Mouse (Mus musculus) ES-Bruce4 (cell line): Measurements from ENCODE around the gene Morc3. TPM values are rescaled to one million over a fixed set of nuclear protein-coding genes. Genes with fewer than 3 reads are reported as not detected.

Experiments
- H3K27ac ChIP-seq: 2 replicates; pipeline ENCODE4 v1.5.1; 2012; ENCODE audit warnings: low read length, inconsistent platforms; ENCODE audit not compliant: insufficient read depth
- H3K27me3 ChIP-seq: 2 replicates; pipeline ENCODE4 v1.6.1; 2012; ENCODE audit warnings: mild to moderate bottlenecking, low read length, inconsistent platforms; ENCODE audit not compliant: control insufficient read depth, poor library complexity, insufficient read depth, severe bottlenecking
- H3K36me3 ChIP-seq: 2 replicates; pipeline ENCODE4 v1.6.1; 2012; ENCODE audit warnings: inconsistent platforms, mild to moderate bottlenecking, low read length, moderate library complexity; ENCODE audit not compliant: control insufficient read depth, poor library complexity, insufficient read depth, severe bottlenecking
- H3K4me1 ChIP-seq: one replicate; pipeline ENCODE4 v1.8.1; 2011; ENCODE audit warnings: low read length; ENCODE audit not compliant: control insufficient read depth, insufficient read depth
- H3K4me3 ChIP-seq: 2 replicates; pipeline ENCODE4 v1.5.1; 2011; ENCODE audit warnings: low read depth, mild to moderate bottlenecking, low read length
- H3K9ac ChIP-seq: 2 replicates; pipeline ENCODE4 v1.6.1; 2012; ENCODE audit warnings: low read depth, mild to moderate bottlenecking, inconsistent platforms; ENCODE audit not compliant: poor library complexity, severe bottlenecking
- H3K9me3 ChIP-seq: replicated peaks from 2 replicates; pipeline ENCODE4 v1.6.1; 2012; ENCODE audit warnings: mild to moderate bottlenecking, low read length, inconsistent platforms; ENCODE audit not compliant: control insufficient read depth, poor library complexity, insufficient read depth, severe bottlenecking
- CTCF ChIP-seq: IDR thresholded peaks from one replicate; pipeline ENCODE4 v1.8.1; 2011; ENCODE audit warnings: low read depth, low read length
- EP300 ChIP-seq: IDR thresholded peaks from 2 replicates; pipeline ENCODE4 v1.6.1; 2011; ENCODE audit warnings: low read depth, low read length; ENCODE audit not compliant: insufficient read depth
- POLR2A ChIP-seq: IDR thresholded peaks from one replicate; pipeline ENCODE4 v1.8.1; 2011; ENCODE audit warnings: low read length; ENCODE audit not compliant: insufficient read depth
- polyA plus RNA-seq: library from polyadenylated mRNA; stranded (reverse); fragments of >200 nt; gene quantifications from 2 replicates; pipeline ENCODE4 v1.2.4, GENCODE M21; 2011; ENCODE audit warnings: low read depth; ENCODE audit not compliant: missing spikeins, insufficient read depth, insufficient read length

The Morc3 gene
- polyA plus RNA-seq, 1 experiment: 152 TPM

DNA sequence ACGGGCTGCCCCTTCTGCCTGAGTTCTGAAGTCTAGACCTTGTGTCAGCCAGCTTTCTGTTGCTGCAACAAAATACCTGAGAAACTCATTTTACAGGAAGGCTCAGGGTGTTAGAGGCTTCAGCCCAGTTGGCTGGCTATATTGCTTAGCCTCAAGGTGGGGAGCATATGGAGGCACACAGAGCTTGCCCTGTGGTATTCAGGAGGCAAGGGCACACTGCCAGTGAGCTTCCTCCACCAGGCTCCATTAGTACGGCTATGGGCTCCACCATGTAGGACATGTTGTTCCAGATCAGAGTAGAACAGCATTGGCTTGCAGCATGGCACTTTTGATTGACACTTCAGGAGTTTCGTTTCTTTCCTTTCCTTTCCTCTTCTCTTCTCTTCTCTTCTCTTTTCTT lies 32.9 kb upstream of the Morc3 start:
- H3K36me3 ChIP-seq: no peaks in the 10 kb centered on the region
- no peak overlapping the region for H3K27ac ChIP-seq
- no peak overlapping the region for H3K9ac ChIP-seq
- TF ChIP-seq POLR2A (no peak), EP300 (no peak), CTCF (no peak)
- H3K4me3 ChIP-seq: no peak overlapping the region
- H3K27me3 ChIP-seq: no peaks in the 10 kb centered on the region
- no peaks in the 10 kb centered on the region for H3K9me3 ChIP-seq
- no peaks in the 10 kb centered on the region for H3K4me1 ChIP-seq

GRCm38 (mm10) chr16:93799936-93800335 lies 32.0 kb upstream of the Morc3 start:
- H3K36me3 ChIP-seq: no peaks in the 10 kb centered on the region
- no peak overlapping the region for H3K4me3 ChIP-seq
- no peak overlapping the region for H3K27ac ChIP-seq
- H3K4me1 ChIP-seq: no peaks in the 10 kb centered on the region
- H3K9me3 ChIP-seq: no peaks in the 10 kb centered on the region
- H3K27me3 ChIP-seq: no peaks in the 10 kb centered on the region
- TF ChIP-seq EP300: no peak
- TF ChIP-seq POLR2A: no peak
- no peak for TF ChIP-seq CTCF
- no peak overlapping the region for H3K9ac ChIP-seq

DNA sequence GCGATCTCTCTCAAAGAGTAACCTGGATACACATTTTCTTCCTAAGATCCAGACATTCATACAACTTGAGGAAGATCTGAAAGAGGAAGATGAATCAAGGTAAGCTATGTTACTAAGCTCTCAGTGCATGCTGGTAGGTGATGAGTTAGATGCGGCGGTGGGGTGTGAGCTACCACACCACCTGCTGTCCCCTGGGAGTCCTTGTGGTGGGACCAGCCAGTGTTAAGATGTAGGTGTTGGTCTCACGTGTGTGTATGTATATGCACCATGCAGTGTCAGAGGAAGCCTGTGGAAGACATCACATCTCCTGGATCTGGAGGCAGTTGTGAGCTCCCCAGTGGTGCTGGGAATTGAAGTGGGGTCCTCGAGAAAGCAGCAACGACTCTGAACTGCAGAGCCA lies 24.8 kb upstream of the Morc3 start:
- Histone ChIP-seq H3K9ac (no peak overlapping the region), H3K27ac (no peak overlapping the region), H3K27me3 (no peaks in the 10 kb centered on the region), H3K9me3 (no peaks in the 10 kb centered on the region), H3K4me3 (no peak overlapping the region), H3K4me1 (peaks cover 5% of the 10 kb centered on the region), H3K36me3 (no peaks in the 10 kb centered on the region)
- TF ChIP-seq EP300 (no peak), CTCF (no peak), POLR2A (no peak)

DNA sequence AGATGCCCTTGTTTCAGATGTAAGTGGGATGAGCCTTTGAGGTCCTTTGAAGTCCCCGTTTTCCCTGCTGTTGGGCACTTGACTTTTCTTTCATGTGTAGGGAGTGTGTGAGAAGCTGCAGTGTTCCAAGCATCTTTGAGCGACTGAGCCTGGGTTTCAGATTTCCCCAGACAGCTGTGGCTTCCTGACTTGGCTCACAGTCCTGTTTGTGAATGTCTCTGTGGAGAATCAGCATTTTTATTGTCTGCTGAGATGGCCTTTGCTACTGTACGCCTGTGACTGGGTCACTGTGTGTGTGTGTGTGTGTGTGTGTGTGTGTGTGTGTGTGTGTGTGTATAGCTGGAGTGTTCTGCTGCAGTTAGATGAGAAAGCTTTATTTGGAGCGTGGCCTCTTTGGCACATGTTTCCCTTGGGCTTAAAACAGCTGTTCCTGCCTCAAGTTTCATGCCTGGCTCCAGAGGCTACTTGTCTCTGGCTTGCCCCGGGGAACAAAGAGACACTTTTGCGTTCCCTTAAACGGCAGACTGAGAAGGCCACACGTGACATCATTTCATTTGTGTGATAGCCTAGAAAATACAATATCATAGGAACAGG lies 23.9 kb upstream of the Morc3 start:
- no peaks in the 10 kb centered on the region for H3K27me3 ChIP-seq
- no peak overlapping the region for H3K4me3 ChIP-seq
- no peaks in the 10 kb centered on the region for H3K9me3 ChIP-seq
- H3K36me3 ChIP-seq: no peaks in the 10 kb centered on the region
- peak overlapping the region; percentile 30 for H3K27ac ChIP-seq
- no peak for TF ChIP-seq POLR2A
- no peak for TF ChIP-seq CTCF
- TF ChIP-seq EP300: no peak
- no peak overlapping the region for H3K9ac ChIP-seq
- peaks cover 5% of the 10 kb centered on the region for H3K4me1 ChIP-seq

- H3K4me3 ChIP-seq: peak overlapping the region; percentile 54
- no peaks in the 10 kb centered on the region for H3K36me3 ChIP-seq
- H3K27me3 ChIP-seq: no peaks in the 10 kb centered on the region
- TF ChIP-seq EP300: 0 out of 2 replicates have a peak, but pooled peaks have one; percentile 26
- no peak for TF ChIP-seq CTCF
- peaks cover 3% of the 10 kb centered on the region for H3K4me1 ChIP-seq
- H3K9me3 ChIP-seq: no peaks in the 10 kb centered on the region
- H3K9ac ChIP-seq: peak overlapping the region; percentile 53
- peak overlapping the region; percentile 99 for H3K27ac ChIP-seq
These were observed 15.8 kb upstream of the Morc3 start for GRCm38 (mm10) chr16:93815856-93816736.

- H3K4me1 ChIP-seq: peaks cover 3% of the 10 kb centered on the region
- no peaks in the 10 kb centered on the region for H3K36me3 ChIP-seq
- H3K9me3 ChIP-seq: no peaks in the 10 kb centered on the region
- peak overlapping the region; percentile 99 for H3K27ac ChIP-seq
- no peaks in the 10 kb centered on the region for H3K27me3 ChIP-seq
- peak overlapping the region; percentile 33; the same call in 1 of the 2 replicates for H3K4me3 ChIP-seq
- peak overlapping the region; percentile 53 for H3K9ac ChIP-seq
- TF ChIP-seq POLR2A (no peak), CTCF (no peak), EP300 (no peak)
These were observed 15.1 kb upstream of the Morc3 start for GRCm38 (mm10) chr16:93816861-93817260.
